Mouse (Mus musculus) inflammation-experienced regulatory T-cells, adult 16 weeks (primary cell): ENCODE measurements around the gene Mybpc2. TPM values are rescaled to one million over a fixed set of nuclear protein-coding genes. Genes with fewer than 3 reads are reported as not detected.

Source experiments
- polyA plus RNA-seq: library from polyadenylated mRNA; unstranded; fragments of 100-300 nt; shearing (Covaris generic); gene quantifications from one replicate; pipeline ENCODE4 v1.2.1, GENCODE M21; 2017

The Mybpc2 gene
- polyA plus RNA-seq: 0.11 TPM

DNA sequence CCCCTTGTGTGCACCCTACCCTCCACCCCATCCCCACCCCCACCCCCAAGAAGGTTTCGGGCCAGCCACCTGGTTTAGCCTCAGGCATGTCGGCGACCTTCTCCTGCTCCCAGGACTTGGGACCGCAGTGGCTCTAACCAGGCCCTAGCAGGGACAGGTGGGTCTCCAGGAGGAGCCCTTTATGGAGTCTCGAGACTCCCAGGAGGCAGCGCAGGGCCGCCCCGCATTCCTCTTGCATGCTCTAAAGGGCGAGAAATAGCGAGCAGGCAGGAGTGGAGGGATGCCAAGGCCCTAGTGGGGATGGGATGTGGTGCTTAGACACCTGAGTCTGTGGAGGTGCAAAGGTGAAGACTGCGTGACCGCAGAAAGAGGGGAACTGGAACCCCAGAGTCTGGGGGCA is at the start of gene Mybpc2:
TSS of gene Mybpc2 (minus strand) at position 155 of the 400 bp plus-strand sequence.

DNA sequence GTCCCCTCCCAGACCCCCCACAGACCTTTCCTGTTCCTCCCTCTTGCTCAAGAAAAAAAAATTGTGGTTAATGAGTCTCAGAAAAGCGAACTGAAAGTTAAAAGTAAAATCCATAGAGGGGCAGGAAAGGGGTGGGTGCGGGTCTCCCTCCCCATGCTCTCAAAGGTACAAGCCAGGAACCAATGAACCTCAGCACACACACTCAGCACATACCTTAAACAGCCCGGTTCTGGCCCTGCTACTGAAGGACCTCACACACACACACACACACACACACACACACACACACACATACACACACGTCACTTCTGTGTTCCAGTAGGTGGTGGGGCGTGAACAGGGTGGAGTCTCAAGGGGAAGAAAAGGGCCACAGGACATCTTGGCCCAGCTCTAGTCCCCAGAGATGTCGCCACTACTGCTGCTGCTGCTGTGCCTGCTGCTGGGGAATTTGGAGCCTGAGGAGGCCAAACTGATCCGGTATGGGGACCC is 47.8 kb upstream of the Mybpc2 start, which contains the start of gene Napsa:
TSS of gene Napsa (plus strand) at position 168 of the 489 bp plus-strand sequence.

DNA sequence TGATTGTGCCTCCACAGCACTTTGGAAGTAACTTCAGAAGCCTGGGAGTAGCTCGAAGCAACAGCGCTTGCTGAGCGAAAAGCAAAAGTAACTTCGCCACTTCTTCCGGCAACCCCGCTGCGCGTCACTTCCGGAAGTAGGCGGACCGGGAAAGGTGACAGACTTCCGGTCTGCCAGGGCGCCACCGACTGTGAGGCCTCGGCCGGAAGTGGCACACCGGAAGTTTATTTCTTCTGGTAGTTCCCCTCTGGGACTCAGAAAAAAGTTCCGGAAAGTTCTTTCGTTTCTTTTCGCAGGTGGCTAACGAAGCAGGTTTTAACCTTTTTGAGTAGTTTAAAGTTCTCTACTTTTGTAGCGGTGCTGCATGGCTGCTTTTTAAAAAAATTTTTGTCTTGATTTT is 29.4 kb upstream of the Mybpc2 start, which contains the start of gene Nr1h2:
TSS of gene Nr1h2 (minus strand) at position 126 of the 400 bp plus-strand sequence.

DNA sequence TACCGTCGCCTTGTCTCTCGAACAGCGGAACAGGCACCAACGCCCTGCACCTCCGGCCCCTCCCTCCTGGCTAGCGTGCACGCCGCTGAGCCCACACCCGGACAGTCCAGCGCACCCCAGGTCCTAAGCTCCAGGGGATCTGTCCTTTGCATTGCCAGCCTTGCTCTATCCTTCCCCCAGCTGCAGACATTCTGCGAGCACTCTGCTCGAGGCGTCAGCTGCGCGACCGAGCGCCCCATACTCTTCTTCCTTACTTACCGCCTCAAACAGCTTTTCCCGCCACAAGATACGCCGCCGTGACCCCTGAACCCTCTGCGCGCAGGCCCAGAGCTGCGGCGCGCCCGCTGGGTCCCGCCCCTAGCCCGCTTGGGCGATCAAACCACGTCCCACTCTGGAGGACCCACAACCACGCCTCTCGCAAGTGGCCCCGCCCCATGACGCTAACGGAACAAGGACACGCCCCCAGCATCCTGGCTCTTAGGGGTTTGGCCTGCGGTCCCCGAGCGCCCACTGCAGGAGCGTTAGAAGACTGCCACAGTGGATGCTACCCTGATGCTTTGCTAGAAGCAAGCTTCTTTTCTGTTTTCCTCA is 24.1 kb upstream of the Mybpc2 start, which contains the start of gene Pold1:
TSS of gene Pold1 (minus strand) at position 353 of the 591 bp plus-strand sequence.

DNA sequence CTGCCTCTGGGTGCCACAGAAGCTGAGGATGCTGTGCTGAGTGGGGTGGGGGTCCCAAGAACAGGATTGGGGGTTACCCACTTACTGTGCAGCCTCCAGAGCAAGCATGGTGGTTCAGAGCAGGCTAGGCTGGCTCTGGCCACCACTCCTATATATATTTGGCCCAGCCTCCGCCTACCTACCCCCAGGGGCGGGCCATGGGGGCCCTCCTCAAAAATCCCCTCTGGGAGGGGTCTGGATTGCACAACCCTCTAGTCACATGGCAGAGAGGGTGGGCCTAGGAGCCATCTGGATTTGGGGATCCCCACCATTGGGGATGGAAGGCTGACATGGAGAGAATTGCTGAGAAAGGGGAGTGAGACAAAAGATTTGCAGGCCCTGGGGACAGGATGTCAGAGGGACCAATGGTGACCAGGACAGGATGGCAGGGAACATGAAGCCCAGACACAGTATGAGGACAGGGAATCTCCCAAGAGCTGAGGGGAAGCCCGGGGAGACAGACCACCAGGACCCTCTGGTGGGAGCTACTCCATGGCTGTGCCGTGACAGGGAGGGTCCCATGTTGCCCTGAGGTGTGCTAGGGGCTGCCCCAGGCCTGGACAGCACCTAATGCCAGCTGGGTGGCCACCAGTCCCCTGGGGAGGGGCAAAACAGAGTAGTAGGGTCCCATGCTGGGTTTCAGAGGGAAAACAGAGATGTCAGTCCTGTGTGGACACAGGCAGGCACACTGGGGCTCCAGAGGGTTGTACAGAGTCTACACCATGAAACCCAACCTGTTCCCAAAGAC is 7.7 kb upstream of the Mybpc2 start, which contains the start of gene Spib:
TSS of gene Spib (minus strand) at position 126 of the 787 bp plus-strand sequence.

DNA sequence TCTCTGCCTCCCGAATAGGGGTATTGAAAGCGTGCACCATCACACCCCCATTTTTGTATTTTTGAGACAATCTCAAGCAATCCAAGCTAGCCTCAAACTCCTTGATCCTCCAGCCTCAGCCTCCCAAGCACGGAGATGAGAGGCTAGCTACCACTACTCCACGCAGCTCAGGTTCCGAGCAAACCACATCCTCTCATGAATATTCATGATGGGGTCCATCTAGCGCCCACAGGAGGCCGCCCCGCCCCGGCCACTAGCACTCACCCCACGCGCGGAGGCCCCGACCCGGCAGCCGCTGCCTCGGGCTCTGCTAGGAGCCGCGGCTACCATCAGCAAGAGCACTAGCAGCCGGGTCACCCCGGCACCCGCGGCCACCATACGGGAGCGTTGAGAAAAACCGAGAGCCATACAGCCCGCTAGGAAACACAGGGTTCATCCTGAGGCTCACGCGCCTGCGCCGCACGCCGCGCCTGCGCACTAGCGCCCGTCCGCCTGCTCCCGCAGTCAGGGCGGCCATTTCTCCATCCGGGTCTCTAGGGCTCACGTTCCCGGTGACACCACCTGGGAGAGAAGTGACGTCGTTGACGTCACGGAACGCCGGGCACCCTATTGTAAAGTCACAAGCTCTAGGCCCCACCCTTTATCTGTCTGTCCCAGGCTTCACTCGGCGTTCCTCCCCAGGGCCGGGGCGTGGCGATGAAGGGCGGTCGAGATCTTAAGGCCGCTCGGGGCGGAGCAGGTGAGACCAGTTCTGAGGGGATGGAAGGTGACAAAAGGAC is 28.3 kb downstream of the Mybpc2 start, which contains the start of the genes Emc10 and Fam71e1:
TSS of gene Emc10 (minus strand) at position 538 of the 779 bp plus-strand sequence.
TSS of gene Fam71e1 (plus strand) at position 590 of the 779 bp plus-strand sequence.

DNA sequence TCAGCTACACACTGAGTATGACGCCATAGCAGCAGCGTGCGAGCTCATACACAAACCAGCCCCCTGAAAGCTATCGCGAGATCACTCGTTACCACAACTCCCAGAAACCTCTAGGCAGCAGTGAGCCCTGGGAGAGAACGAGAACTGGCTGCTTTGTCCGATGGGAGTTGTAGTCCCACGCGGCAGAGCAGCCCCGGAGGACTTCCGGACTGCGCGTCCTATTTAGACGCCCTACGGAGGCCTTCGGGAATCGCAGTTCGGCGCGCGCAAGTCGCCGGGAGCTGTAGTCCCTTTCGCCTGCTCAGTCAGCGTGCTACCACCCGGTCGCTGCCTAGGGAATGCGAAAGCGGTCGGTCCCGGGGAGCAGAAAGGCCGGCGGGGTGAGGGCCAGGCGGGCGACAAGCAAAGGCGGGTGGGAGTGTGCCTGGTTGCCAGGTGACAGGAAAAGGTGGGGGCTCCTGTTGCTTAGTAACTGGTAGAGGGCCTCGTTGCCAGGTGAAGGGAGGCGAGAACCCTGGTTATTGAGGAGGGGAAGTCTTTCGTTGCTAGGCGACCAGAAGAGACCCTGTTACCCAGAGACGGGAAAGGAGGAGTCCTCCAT is 56.5 kb downstream of the Mybpc2 start, which contains the start of gene Josd2:
TSS of gene Josd2 (plus strand) at position 170 of the 601 bp plus-strand sequence.

DNA sequence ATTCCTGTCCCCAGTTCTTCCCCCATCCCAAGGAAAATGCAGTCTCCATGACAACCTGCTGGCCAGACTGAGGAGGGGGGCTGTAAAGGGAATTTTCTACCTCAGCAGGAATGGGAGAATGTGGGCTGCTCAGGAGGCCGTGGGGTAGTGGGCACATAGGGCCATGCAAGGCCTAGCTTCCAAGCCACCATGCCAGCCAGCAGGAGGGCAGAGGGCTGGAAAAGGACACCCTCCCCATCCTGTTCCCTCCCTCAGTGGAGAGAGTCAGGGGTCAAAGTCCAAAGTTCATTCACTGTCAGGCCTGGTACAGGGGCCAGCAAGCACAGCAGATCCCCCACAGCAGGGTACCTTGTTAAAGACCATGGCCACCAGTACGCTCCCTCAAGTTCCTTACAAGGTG is 59.3 kb downstream of the Mybpc2 start, which contains the start of gene Aspdh:
TSS of gene Aspdh (plus strand) at position 281 of the 400 bp plus-strand sequence.

Other genes starting within 250 kb of the Mybpc2 start
- 0.45 TPM for gene Clec11a, start 217.8 kb downstream of the Mybpc2 start, polyA plus RNA-seq
- gene Shank1, start 214.4 kb downstream of the Mybpc2 start, polyA plus RNA-seq: 0.26 TPM
- 0.43 TPM for gene Syt3, start 140.6 kb downstream of the Mybpc2 start, polyA plus RNA-seq
- 1.3 TPM for gene 1700008O03Rik, start 138.8 kb downstream of the Mybpc2 start, polyA plus RNA-seq
- gene Lrrc4b, start 95.6 kb downstream of the Mybpc2 start, polyA plus RNA-seq: not detected
- gene Aspdh, start 59.3 kb downstream of the Mybpc2 start, polyA plus RNA-seq: not detected
- 137 TPM for gene Josd2, start 56.7 kb downstream of the Mybpc2 start, polyA plus RNA-seq
- gene Emc10, start 28.1 kb downstream of the Mybpc2 start, polyA plus RNA-seq: 187 TPM
- 1.1 TPM for gene Fam71e1, start 28.1 kb downstream of the Mybpc2 start, polyA plus RNA-seq
- gene Spib, start 7.4 kb upstream of the Mybpc2 start, polyA plus RNA-seq: 3.6 TPM
- gene Pold1, start 24.2 kb upstream of the Mybpc2 start, polyA plus RNA-seq: 81.1 TPM
- gene Nr1h2, start 29.3 kb upstream of the Mybpc2 start, polyA plus RNA-seq: 160 TPM
- 2.7 TPM for gene Napsa, start 47.7 kb upstream of the Mybpc2 start, polyA plus RNA-seq
- gene Kcnc3, start 66.0 kb upstream of the Mybpc2 start, polyA plus RNA-seq: not detected
- gene Myh14, start 146.2 kb upstream of the Mybpc2 start, polyA plus RNA-seq: not detected
- gene Izumo2, start 184.1 kb upstream of the Mybpc2 start, polyA plus RNA-seq: not detected
- 116 TPM for gene Vrk3, start 223.8 kb upstream of the Mybpc2 start, polyA plus RNA-seq
- 0.51 TPM for gene Zfp473, start 226.4 kb upstream of the Mybpc2 start, polyA plus RNA-seq